Mouse (Mus musculus): ENCODE data around the gene Yes1.
"Not testable (repeated sequence)": the region's sequence is repeated elsewhere in the genome, so short reads cannot be mapped to it uniquely, and the experiment has no call there.

Yes1 gene

GRCm38 (mm10) chr5:32706226-32706780, 95.3 kb downstream of the Yes1 start:
- DNase-seq (ENCODE audit: low read depth, low spot score): no peak

DNA sequence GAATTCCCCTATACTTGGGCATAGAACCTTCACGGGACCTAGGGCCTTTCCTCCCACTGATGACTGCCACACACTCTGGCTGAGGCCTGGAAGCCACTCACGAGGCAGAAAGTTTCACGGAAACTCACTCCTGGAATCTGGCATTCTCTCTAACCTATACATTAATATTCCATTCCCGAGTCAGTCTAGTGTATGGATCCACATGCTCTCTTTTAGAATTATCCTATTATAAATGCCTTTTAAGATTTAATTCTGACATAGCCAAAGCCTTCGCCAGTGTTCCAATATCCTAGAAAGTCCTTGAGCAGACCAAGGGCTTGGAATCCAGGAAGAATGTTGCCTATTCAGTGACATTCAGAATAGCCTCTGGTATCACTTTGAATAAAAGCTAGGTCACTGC, 100.5 kb downstream of the Yes1 start:
- DNase-seq (ENCODE audit: low read depth, low spot score): peak; percentile 38

- peak; percentile 72 for DNase-seq (ENCODE audit: low read depth, low spot score)
Observed at GRCm38 (mm10) chr5:32712221-32713041, 101.5 kb downstream of the Yes1 start.

DNA sequence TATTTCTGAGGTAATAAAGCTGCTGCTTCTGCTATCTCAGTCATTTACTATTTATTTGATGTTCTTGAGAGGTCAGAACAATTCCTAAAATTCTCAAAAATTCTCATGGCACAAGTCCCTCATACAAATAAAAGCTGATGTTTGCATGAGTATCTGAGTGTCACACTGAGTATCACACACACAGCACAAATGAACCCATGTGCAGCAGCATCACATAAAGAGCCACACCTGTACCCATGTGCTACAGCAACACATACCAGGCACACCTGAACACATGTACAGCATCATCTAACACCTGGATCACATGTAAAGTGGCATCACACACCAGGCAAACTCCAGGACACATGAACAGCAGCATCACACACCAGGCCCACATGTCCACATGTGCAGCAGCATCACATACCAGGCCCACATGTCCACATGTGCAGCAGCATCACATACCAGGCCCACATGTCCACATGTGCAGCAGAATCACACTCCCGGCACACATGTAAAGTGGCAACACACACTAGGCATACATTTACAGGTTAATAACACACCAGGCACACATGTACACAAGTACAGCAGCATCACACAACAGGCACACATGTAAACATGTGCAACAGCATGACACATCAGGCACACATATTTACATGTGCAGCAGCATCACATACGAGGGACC, 102.2 kb downstream of the Yes1 start:
- peak; percentile 89 for DNase-seq (ENCODE audit: low read depth, low spot score)

- peak; percentile 99 for DNase-seq (ENCODE audit: low read depth, low spot score)
Observed at GRCm38 (mm10) chr5:32713703-32714467, 102.9 kb downstream of the Yes1 start.

DNA sequence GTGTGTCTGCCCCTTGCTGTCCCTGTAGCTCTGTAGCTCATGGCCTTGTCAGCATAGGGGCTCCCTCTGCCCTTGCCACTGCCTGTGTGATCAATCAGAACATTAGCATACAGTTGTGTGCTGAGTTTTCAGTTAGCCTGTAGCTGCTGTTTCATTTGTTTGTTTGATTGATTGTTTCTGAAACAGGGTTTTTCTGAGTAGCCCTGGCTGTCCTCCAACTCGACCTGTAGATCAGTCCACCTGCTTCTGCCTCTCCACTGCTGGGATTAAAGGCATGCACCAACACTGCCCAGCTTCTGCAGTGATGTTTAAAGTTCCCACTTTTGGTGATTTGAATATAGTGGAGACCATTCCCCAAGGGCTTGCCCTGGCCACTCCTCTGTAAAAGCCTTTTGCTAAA, 106.8 kb downstream of the Yes1 start:
- no peak for DNase-seq (ENCODE audit: low read depth, low spot score)

DNA sequence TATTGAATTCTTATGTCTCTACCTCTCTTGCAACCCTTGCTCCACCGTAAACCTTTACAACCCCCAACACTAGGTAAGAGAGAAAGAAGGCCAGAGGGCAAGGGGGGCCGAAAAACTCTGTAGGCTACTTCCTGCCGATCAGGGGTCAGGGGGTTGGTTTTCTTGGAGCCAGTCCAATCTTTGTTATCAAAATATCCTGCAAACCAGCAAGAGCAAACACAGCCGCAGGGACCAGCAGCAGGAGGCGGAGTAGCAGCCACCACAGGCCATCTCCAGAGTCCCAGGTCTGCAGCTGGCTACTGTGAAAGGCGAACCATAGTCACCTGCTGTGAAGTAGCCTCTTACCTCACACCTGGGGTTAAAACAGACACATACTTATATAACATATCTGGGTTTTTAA, 107.9 kb downstream of the Yes1 start:
- DNase-seq (ENCODE audit: low read depth, low spot score): no peak

DNA sequence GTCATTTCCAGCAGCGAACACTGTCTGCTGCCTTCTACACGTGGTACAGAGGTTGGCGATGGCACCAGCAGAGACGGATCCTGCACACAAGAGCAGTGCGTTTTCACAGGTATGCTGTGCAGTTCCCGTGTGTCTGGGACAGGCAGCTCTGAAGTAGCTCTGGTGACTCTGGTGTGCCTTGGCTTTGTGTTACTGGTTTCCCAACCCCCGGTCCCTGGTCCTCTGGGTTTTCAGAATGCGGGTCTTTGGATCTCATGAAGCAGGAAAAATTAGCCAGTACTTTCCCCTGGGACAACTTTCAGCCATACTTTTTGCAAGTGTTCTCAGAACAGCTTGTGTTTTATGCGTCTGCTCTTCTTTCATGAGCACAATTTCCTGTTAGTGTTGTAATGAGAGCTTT, 109.4 kb downstream of the Yes1 start:
- DNase-seq (ENCODE audit: low read depth, low spot score): no peak

DNA sequence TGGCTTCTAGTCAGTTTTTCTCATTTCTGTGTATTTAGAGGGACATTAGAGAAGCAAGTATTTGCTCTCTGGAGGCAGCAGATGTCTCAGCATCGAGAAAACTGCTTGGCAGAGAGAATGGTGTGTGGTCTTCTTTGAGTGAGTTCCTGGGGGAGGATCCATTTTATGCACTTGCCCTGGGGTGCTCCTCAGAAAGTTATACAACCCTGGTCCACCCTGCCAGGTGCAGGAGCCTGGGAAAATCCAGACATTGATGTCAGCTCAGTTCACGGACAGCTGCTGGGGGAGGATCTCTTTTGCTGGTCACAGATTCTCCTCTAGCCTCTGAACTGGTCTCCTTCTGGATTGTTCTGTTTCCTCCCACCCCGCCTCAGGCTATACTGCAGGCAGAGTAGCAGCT, 110.3 kb downstream of the Yes1 start:
- no peak for DNase-seq (ENCODE audit: low read depth, low spot score)

- no peak for DNase-seq (ENCODE audit: low read depth, low spot score)
Observed at GRCm38 (mm10) chr5:32722263-32722662, 111.3 kb downstream of the Yes1 start.

GRCm38 (mm10) chr5:32722711-32723110, 111.7 kb downstream of the Yes1 start:
- DNase-seq (ENCODE audit: low read depth, low spot score): not testable (repeated sequence)

DNA sequence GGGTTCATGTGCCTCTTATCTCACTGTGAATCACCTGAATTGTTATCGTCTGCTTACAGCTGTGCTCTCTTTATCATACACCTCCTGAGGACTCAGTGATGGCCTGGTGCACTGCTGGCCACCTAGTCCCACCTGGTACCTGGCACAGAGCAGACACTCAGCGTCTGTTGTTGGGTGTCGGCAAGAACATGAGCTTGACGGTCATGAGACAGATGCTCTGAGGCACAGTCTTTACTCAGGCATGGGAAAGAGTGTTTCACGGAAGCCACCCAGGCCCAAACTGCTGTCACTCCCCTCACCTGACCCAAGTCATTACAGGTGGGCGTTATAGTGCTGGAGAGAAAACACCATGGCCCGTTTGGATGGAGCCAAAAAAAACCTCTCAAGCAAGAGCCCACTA, 113.0 kb downstream of the Yes1 start:
- no peak for DNase-seq (ENCODE audit: low read depth, low spot score)

DNA sequence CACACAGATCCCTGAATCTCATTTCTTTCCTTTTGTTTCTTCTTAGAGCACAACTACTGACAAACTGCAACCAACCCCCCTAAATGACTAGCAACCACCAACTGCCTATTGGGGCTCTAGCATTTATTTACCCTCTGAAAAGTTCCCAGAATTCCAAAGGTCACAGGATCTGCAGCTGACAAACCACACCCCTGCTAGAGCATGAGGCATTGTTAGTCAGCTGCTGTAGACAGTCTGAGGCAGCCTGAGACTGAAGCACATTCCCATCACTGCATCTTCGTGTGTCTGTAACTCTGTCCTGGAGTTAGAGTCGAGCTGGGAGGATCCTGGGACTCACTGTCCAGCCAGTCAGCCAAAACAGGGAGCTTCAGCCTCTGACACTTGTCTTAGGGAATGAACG, 114.4 kb downstream of the Yes1 start:
- not testable (repeated sequence) for DNase-seq (ENCODE audit: low read depth, low spot score)

DNA sequence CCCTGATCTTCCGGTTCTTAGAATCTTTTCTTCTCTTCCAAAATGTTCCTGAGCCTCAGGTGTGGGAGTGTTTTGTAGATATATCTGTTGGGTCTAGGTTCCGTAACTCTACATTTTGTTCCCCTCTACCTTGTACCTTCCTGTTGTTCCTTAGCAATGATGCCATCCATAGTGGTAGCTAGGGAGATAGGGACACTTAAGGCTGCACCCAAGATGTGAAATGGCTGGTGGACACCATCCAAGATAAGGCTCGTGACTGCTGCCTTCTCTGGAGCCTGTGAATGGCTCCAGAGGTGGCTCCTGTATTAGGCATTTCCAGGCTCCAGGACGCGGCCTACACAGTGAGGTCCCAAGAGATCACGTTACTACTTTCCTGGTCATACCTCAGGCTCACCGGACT, 117.3 kb downstream of the Yes1 start:
- DNase-seq (ENCODE audit: low read depth, low spot score): no peak

GRCm38 (mm10) chr5:32728851-32729250, 117.9 kb downstream of the Yes1 start:
- DNase-seq (ENCODE audit: low read depth, low spot score): no peak

- DNase-seq (ENCODE audit: low read depth, low spot score): not testable (repeated sequence)
Observed at GRCm38 (mm10) chr5:32733892-32734291, 122.9 kb downstream of the Yes1 start.

GRCm38 (mm10) chr5:32735779-32736178, 124.8 kb downstream of the Yes1 start:
- no peak for DNase-seq (ENCODE audit: low read depth, low spot score)

Measured in ES-CJ7 (cell line).